Mouse (Mus musculus) heart, postnatal 0 days (tissue): ENCODE data around the gene Jak1. TPM values are rescaled to one million over a fixed set of nuclear protein-coding genes. Genes with fewer than 3 reads are reported as not detected.

ENCODE experiments used
- ATAC-seq: fragments of 200-750 bp; cut with Nextera tagmentation; 2 replicates; pipeline ENCODE4 v1.8.0; 2017; ENCODE audit warnings: low read depth, moderate number of reproducible peaks, moderate library complexity; ENCODE audit not compliant: insufficient read depth
- DNase-seq: peaks from one replicate; pipeline ENCODE4 v3.0.0-alpha.2; 2016; ENCODE audit warnings: low spot score
- H3K27ac ChIP-seq: fragments of 300-500 bp; sonication (generic); 2 replicates; pipeline ENCODE4 v1.5.1; 2014; ENCODE audit warnings: low read depth, mild to moderate bottlenecking
- H3K27me3 ChIP-seq: fragments of 300-500 bp; sonication (generic); 2 replicates; pipeline ENCODE4 v1.6.1; 2014; ENCODE audit warnings: low read length, mixed read lengths; ENCODE audit not compliant: control insufficient read depth, insufficient read depth
- H3K36me3 ChIP-seq: fragments of 300-500 bp; sonication (generic); replicated peaks from 2 replicates; pipeline ENCODE4 v1.6.1; 2014; ENCODE audit warnings: low read length, mixed read lengths; ENCODE audit not compliant: control insufficient read depth, insufficient read depth
- H3K4me1 ChIP-seq: fragments of 300-500 bp; sonication (generic); 2 replicates; pipeline ENCODE4 v1.6.1; 2014; ENCODE audit warnings: antibody characterized with exemption; ENCODE audit not compliant: control insufficient read depth, insufficient read depth
- H3K4me2 ChIP-seq: fragments of 300-500 bp; sonication (generic); 2 replicates; pipeline ENCODE4 v1.6.1; 2014; ENCODE audit warnings: low read depth, mild to moderate bottlenecking, low read length, moderate library complexity
- H3K4me3 ChIP-seq: fragments of 300-500 bp; sonication (generic); 2 replicates; pipeline ENCODE4 v1.5.1; 2014; ENCODE audit warnings: low read depth, low read length
- H3K9ac ChIP-seq: fragments of 300-500 bp; sonication (generic); replicated peaks from 2 replicates; pipeline ENCODE4 v1.6.1; 2014; ENCODE audit warnings: low read depth, low read length, mixed read lengths
- H3K9me3 ChIP-seq: fragments of 300-500 bp; sonication (generic); replicated peaks from 2 replicates; pipeline ENCODE4 v1.6.1; 2016; ENCODE audit warnings: low read length; ENCODE audit not compliant: control insufficient read depth
- CTCF ChIP-seq: IDR thresholded peaks from 2 replicates; pipeline ENCODE4 v1.5.1; 2016; ENCODE audit warnings: antibody characterized with exemption, control low read depth, low read depth
- EP300 ChIP-seq: IDR thresholded peaks from 2 replicates; pipeline ENCODE4 v1.6.1; 2016; ENCODE audit warnings: antibody characterized with exemption, low read depth
- WGBS: fragments of 180-500 bp; shearing (Covaris S2); extraction: QIAGEN DNeasy Blood & Tissue Kit; methylation state at CpG from one replicate; pipeline ENCODE4 v1.1.7; 2014; 5-methylcytosine and 5-hydroxymethylcytosine counted together
- polyA plus RNA-seq: library from polyadenylated mRNA; unstranded; fragments of >200 nt; fragmentation: Nextera tagmentation; extraction: Ambion mirVana; gene quantifications from 2 replicates; pipeline ENCODE4 v1.2.1, GENCODE M21; 2015
- total RNA-seq: library from RNA; depleted of rRNA; stranded (reverse); fragments of >200 nt; gene quantifications from 2 replicates; pipeline ENCODE4 v1.2.3, GENCODE M21; 2014; ENCODE audit warnings: low replicate concordance

Gene Jak1
- total and polyA plus RNA-seq, 2 experiments from 2014 or later: 44.2 to 63.4 TPM

DNA sequence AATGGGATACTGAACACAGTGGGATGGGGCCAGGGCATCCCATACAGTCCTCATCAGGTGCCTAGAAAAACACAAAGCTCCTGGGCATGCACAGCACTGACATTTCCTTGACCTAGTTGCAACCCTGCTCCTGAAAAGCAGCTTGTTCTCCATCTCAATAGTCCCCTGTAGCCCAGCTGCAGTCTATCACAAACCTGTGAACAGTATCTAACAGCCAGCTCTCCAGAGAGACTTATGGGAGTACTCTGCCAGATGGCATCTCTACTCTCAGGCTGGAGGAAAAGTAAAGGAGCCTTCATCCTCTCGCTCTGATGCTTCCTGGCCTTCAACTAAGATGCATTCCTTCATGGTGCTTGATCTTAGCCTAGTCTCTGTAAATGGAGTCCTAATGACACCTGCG is 100.4 kb downstream of the Jak1 start:
- Histone ChIP-seq H3K27me3 (no peaks in the 10 kb centered on the region), H3K36me3 (peaks cover 70% of the 10 kb centered on the region), H3K27ac (no peak overlapping the region), H3K4me1 (no peaks in the 10 kb centered on the region), H3K9me3 (no peaks in the 10 kb centered on the region), H3K4me2 (no peak overlapping the region), H3K9ac (no peak overlapping the region), H3K4me3 (no peak overlapping the region)
- ATAC-seq (no peak), DNase-seq (no peak)
- TF ChIP-seq CTCF (no peak), EP300 (no peak)
- 83% methylated on average over 2 of the region's 2 CpGs for WGBS

GRCm38 (mm10) chr4:101164189-101164588 is 100.9 kb downstream of the Jak1 start:
- Histone ChIP-seq H3K9ac (no peak overlapping the region), H3K4me2 (no peak overlapping the region), H3K27ac (no peak overlapping the region), H3K36me3 (peaks cover 70% of the 10 kb centered on the region), H3K4me1 (no peaks in the 10 kb centered on the region), H3K9me3 (no peaks in the 10 kb centered on the region), H3K4me3 (no peak overlapping the region), H3K27me3 (no peaks in the 10 kb centered on the region)
- 69% methylated on average over 2 of the region's 2 CpGs for WGBS
- DNase-seq: no peak
- no peak for ATAC-seq
- TF ChIP-seq EP300 (no peak), CTCF (no peak)

GRCm38 (mm10) chr4:101160821-101161220 is 104.3 kb downstream of the Jak1 start:
- Histone ChIP-seq H3K4me2 (no peak overlapping the region), H3K4me1 (no peaks in the 10 kb centered on the region), H3K9ac (no peak overlapping the region), H3K9me3 (no peaks in the 10 kb centered on the region), H3K4me3 (no peak overlapping the region), H3K27ac (no peak overlapping the region), H3K27me3 (no peaks in the 10 kb centered on the region), H3K36me3 (peaks cover 86% of the 10 kb centered on the region)
- no peak for TF ChIP-seq CTCF
- TF ChIP-seq EP300: no peak
- ATAC-seq (no peak), DNase-seq (no peak)
- WGBS: 87% methylated on average over 1 of the region's 1 CpGs

- DNase-seq: no peak
- Histone ChIP-seq H3K9me3 (no peaks in the 10 kb centered on the region), H3K27me3 (no peaks in the 10 kb centered on the region), H3K4me1 (no peaks in the 10 kb centered on the region), H3K27ac (no peak overlapping the region), H3K36me3 (peaks cover 90% of the 10 kb centered on the region), H3K9ac (no peak overlapping the region), H3K4me2 (no peak overlapping the region), H3K4me3 (no peak overlapping the region)
- 65% methylated on average over 12 of the region's 12 CpGs for WGBS
- TF ChIP-seq CTCF: no peak
- TF ChIP-seq EP300: no peak
- ATAC-seq: no peak
Measured at GRCm38 (mm10) chr4:101159191-101159764, 105.8 kb downstream of the Jak1 start.

DNA sequence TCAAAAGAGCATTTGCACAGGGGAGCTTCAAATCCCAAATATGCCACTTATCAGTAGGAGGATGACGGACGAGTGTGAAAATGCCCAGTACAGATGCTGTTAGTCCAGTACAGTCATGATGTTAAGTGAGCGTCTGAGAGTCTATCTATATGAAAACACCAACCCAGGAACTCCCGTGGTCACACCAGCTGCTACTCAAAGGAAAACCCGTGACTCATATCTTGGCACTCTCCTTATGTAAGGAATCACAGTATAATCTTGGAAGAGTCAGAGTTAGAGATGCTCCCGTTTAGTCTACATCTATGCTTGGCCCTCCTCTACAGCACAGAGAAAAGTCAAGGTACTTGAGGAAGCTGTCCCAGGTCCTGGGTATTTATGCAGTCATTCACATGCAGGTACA is 106.8 kb downstream of the Jak1 start:
- TF ChIP-seq EP300 (no peak), CTCF (no peak)
- 59% methylated on average over 6 of the region's 6 CpGs for WGBS
- H3K4me1 ChIP-seq: no peaks in the 10 kb centered on the region
- peaks cover 86% of the 10 kb centered on the region for H3K36me3 ChIP-seq
- no peaks in the 10 kb centered on the region for H3K9me3 ChIP-seq
- H3K4me2 ChIP-seq: no peak overlapping the region
- H3K4me3 ChIP-seq: no peak overlapping the region
- no peaks in the 10 kb centered on the region for H3K27me3 ChIP-seq
- H3K27ac ChIP-seq: no peak overlapping the region
- ATAC-seq: no peak
- no peak for DNase-seq
- no peak overlapping the region for H3K9ac ChIP-seq

GRCm38 (mm10) chr4:101157476-101157875 is 107.6 kb downstream of the Jak1 start:
- Histone ChIP-seq H3K9ac (no peak overlapping the region), H3K4me1 (no peaks in the 10 kb centered on the region), H3K4me2 (no peak overlapping the region), H3K27me3 (no peaks in the 10 kb centered on the region), H3K36me3 (peaks cover 85% of the 10 kb centered on the region), H3K4me3 (no peak overlapping the region), H3K27ac (no peak overlapping the region), H3K9me3 (no peaks in the 10 kb centered on the region)
- DNase-seq (no peak), ATAC-seq (no peak)
- TF ChIP-seq CTCF (no peak), EP300 (no peak)
- 91% methylated on average over 5 of the region's 5 CpGs for WGBS
